Mouse (Mus musculus): ENCODE results near the gene Kcne2. TPM values are rescaled to one million over a fixed set of nuclear protein-coding genes. Genes with fewer than 3 reads are reported as not detected.
A peak's percentile ranks its signal among the peaks of the same experiment; 100 is the strongest.

Gene Kcne2
- total and polyA plus RNA-seq, 3 experiments, result not detected

DNA sequence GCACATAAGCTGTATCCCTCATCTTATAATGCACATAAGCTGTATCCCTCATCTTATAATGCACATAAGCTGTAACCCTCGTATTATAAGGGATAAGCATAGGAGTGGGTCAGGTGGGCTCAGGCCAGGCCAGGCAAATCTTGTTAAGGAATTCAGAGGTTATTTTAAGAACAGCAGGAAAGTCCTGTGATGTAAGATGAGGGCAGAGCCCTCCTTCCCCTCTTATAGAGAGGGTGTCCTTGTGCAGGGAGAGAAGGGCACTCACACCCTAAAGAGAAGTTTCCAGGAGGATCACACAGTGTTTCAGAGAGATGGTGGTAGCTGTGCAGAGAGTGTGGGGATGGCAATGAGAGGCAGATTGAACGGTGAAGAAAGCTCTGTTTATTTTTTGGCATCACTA, 3.1 kb downstream of the Kcne2 start:
- Histone ChIP-seq H3K4me1 (ENCODE audit: control insufficient read depth in 1 of 2, insufficient read depth in 2 of 2) (peaks cover 5 to 15% of the 10 kb centered on the region in 2 experiments), H3K4me2 (ENCODE audit: insufficient read depth, low read depth, poor library complexity, severe bottlenecking) (no peak overlapping the region), H3K4me3 (replicated peaks in 1 of 3; ENCODE audit: low read depth in 2 of 3, low read length in 2 of 3, poor library complexity in 1 of 3) (no peak overlapping the region), H3K27me3 (replicated peaks) (peaks cover 7% of the 10 kb centered on the region), H3K9ac (ENCODE audit: insufficient read depth, low read depth) (no peak overlapping the region), H3K9me3 (replicated peaks; ENCODE audit: low read length) (no peaks in the 10 kb centered on the region), H3K79me2 (replicated peaks; ENCODE audit: control insufficient read depth, extremely low read depth, insufficient read depth, poor library complexity, severe bottlenecking) (no peaks in the 10 kb centered on the region), H3K27ac (ENCODE audit: insufficient read depth, low read depth) (no peak overlapping the region), H3K36me3 (replicated peaks in 1 of 2; ENCODE audit: control insufficient read depth in 1 of 2, insufficient read depth in 1 of 2, low read length in 1 of 2) (no peaks in the 10 kb centered on the region)
- dilution Hi-C loops (cut with MboI; ENCODE audit: extremely low pct_ligation_motif_present, extremely low pct_unique_long_range_greater_than_20kb, low sequenced_read_pairs), result no loop called here
- in situ Hi-C loops (cut with MboI; ENCODE audit: low pct_ligation_motif_present, low pct_unique_long_range_greater_than_20kb, low sequenced_read_pairs), result loop anchor here (25.0 kb wide), 2 partner anchors 583 to 933 kb away; partner anchors contain the start of gene Ifnar2
- TF ChIP-seq E2F4 (IDR thresholded peaks at IDR 0.05; ENCODE audit: insufficient replicate concordance, low read depth, low read length), result no peak
- TF ChIP-seq TBP (conservative IDR thresholded peaks at IDR 0.05; ENCODE audit: low read depth, low read length), result no peak
- no peak for TF ChIP-seq RCOR1 (conservative IDR thresholded peaks at IDR 0.05; ENCODE audit: low read depth, low read length)
- TF ChIP-seq MAZ (IDR thresholded peaks at IDR 0.05; ENCODE audit: low read depth, low read length), result no peak
- TF ChIP-seq USF2 (conservative IDR thresholded peaks at IDR 0.05; ENCODE audit: low read depth, low read length), result no peak
- DNase-seq (ENCODE audit: extremely low read depth), result no peak

DNA sequence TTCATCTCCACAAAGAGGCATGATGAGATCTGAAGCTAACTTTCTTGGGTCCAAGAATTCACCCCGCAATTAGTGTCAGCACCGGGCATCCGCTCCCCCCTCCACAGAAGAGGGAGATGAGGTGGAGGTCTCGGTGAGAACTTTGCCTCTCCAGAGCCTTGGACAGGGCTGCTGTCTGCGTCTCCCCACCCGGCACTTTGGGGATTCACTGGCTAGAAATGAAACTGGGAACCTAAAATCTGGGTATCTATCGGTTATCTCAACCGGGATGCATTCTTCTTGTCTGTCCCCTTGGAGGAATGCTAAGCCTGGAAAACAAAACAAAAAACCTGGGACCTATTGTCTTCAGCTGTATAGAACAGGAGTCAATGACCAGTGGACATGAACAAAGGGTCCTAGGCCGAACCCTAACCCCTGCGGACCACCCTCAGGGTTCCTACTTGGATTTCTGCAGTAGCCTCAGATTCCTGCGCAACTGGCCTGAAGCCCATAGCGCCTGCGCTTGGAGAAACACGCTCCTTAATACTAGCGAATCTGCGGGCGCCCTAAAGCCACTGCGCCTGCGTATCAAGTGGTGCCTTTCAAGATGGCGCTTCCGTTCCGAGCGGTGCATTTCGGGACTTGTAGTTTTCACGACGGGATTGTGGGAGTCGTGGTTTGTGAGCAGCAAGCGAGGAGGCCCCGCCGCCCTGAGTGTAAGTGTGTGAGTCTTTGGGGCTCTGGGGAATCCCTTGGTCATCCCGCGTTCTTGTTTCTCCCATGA, 8.6 kb downstream of the Kcne2 start, which contains the start of gene Smim11:
TSS of gene Smim11 (plus strand) at position 638 of the 763 bp plus-strand sequence.
- peak within 1 kb of the TSS; percentile 95 for H3K4me2 ChIP-seq (ENCODE audit: insufficient read depth, low read depth, poor library complexity, severe bottlenecking)
- H3K27me3 ChIP-seq (replicated peaks), result no peaks in the 10 kb centered on the region
- peaks cover 11 to 53% of the 10 kb centered on the region in 2 experiments for H3K4me1 ChIP-seq (ENCODE audit: control insufficient read depth in 1 of 2, insufficient read depth in 2 of 2)
- H3K9me3 ChIP-seq (replicated peaks; ENCODE audit: low read length), result no peaks in the 10 kb centered on the region
- in situ Hi-C loops (cut with MboI; ENCODE audit: low pct_ligation_motif_present, low pct_unique_long_range_greater_than_20kb, low sequenced_read_pairs) (no loop called here), dilution Hi-C loops (cut with MboI; ENCODE audit: extremely low pct_ligation_motif_present, extremely low pct_unique_long_range_greater_than_20kb, low sequenced_read_pairs) (no loop called here)
- no peak within 1 kb of the TSS for H3K27ac ChIP-seq (ENCODE audit: insufficient read depth, low read depth)
- DNase-seq (ENCODE audit: extremely low read depth), result peak; percentile 99
- H3K4me3 ChIP-seq (replicated peaks in 1 of 3; ENCODE audit: low read depth in 2 of 3, low read length in 2 of 3, poor library complexity in 1 of 3), result peak within 1 kb of the TSS; percentile 66 to 87 (median 73)
- H3K36me3 ChIP-seq (replicated peaks in 1 of 2; ENCODE audit: control insufficient read depth in 1 of 2, insufficient read depth in 1 of 2, low read length in 1 of 2), result peaks cover 3 to 14% of the 10 kb centered on the region in 2 experiments
- peak within 1 kb of the TSS; percentile 80 for H3K9ac ChIP-seq (ENCODE audit: insufficient read depth, low read depth)
- no peaks in the 10 kb centered on the region for H3K79me2 ChIP-seq (replicated peaks; ENCODE audit: control insufficient read depth, extremely low read depth, insufficient read depth, poor library complexity, severe bottlenecking)
- TF ChIP-seq JUND (conservative IDR thresholded peaks at IDR 0.05; ENCODE audit: low read depth, low read length) (0 out of 2 replicates have a peak, but pooled peaks have one; percentile 14), ZMIZ1 (IDR thresholded peaks at IDR 0.05; ENCODE audit: low read depth, low read length) (peak; percentile 84), POLR2A (IDR thresholded peaks at IDR 0.05; ENCODE audit: low read depth, low read length) (peak; percentile 73), JUN (IDR thresholded peaks at IDR 0.05; ENCODE audit: insufficient read depth, low read depth, low read length) (no peak), USF2 (conservative IDR thresholded peaks at IDR 0.05; ENCODE audit: low read depth, low read length) (no peak), IRF4 (IDR thresholded peaks at IDR 0.05; ENCODE audit: low read depth, low read length) (peak; percentile 61; the same call in 1 of the 2 replicates), MXI1 (IDR thresholded peaks at IDR 0.05; ENCODE audit: low read depth, low read length) (peak; percentile 61; the same call in 1 of the 2 replicates), TCF12 (IDR thresholded peaks at IDR 0.05; ENCODE audit: low read depth, low read length) (peak; percentile 56; the same call in 1 of the 2 replicates), POLR2AphosphoS2 (IDR thresholded peaks at IDR 0.05; ENCODE audit: low read depth, low read length) (0 out of 2 replicates have a peak, but pooled peaks have one; percentile 59), E2F4 (IDR thresholded peaks at IDR 0.05; ENCODE audit: insufficient replicate concordance, low read depth, low read length) (no peak), TBP (conservative IDR thresholded peaks at IDR 0.05; ENCODE audit: low read depth, low read length) (peak; percentile 74), EP300 (IDR thresholded peaks at IDR 0.05; ENCODE audit: low read length) (no peak), SMC3 (IDR thresholded peaks at IDR 0.05; ENCODE audit: low read depth, low read length) (no peak), MAZ (IDR thresholded peaks at IDR 0.05; ENCODE audit: low read depth, low read length) (peak; percentile 77; the same call in 1 of the 2 replicates), NELFE (IDR thresholded peaks at IDR 0.05; ENCODE audit: low read depth, low read length) (peak; percentile 90), MEF2A (IDR thresholded peaks at IDR 0.05; ENCODE audit: borderline replicate concordance, low read depth, low read length) (peak; percentile 61; the same call in 1 of the 2 replicates), ZKSCAN1 (IDR thresholded peaks at IDR 0.05; ENCODE audit: borderline replicate concordance, low read depth, low read length) (no peak), NRF1 (IDR thresholded peaks at IDR 0.05; ENCODE audit: low read depth, low read length) (peak; percentile 99), GABPA (IDR thresholded peaks at IDR 0.05; ENCODE audit: insufficient replicate concordance, low read depth, low read length) (peak; percentile 87; the same call in 1 of the 2 replicates), RCOR1 (conservative IDR thresholded peaks at IDR 0.05; ENCODE audit: low read depth, low read length) (no peak), RAD21 (IDR thresholded peaks at IDR 0.05; ENCODE audit: low read depth, low read length) (no peak), CHD1 (IDR thresholded peaks at IDR 0.05; ENCODE audit: low read depth, low read length) (no peak), ZC3H11A (IDR thresholded peaks at IDR 0.05; ENCODE audit: low read depth, low read length) (peak; percentile 85), KAT2A (IDR thresholded peaks at IDR 0.05; ENCODE audit: insufficient replicate concordance, low read length) (peak; percentile 99), ELF1 (IDR thresholded peaks at IDR 0.05; ENCODE audit: low read depth, low read length) (peak; percentile 91), USF1 (IDR thresholded peaks at IDR 0.05; ENCODE audit: low read depth, low read length) (no peak), MAX (IDR thresholded peaks at IDR 0.05; ENCODE audit: low read length) (no peak; the same call in none of the 2 replicates), PAX5 (IDR thresholded peaks at IDR 0.05; ENCODE audit: low read length) (no peak), CTCF (conservative IDR thresholded peaks at IDR 0.05 in 1 of 2, IDR thresholded peaks at IDR 0.05 in 1 of 2; ENCODE audit: low read depth in 2 of 2, low read length in 2 of 2) (no peak)
